Mouse (Mus musculus): ENCODE results near the gene Tmem170b.

- no peak for TF ChIP-seq CTCF (IDR thresholded peaks at IDR 0.05; ENCODE audit: extremely low read depth, insufficient read depth, low read length)
- TF ChIP-seq POLR2A (IDR thresholded peaks at IDR 0.05; ENCODE audit: extremely low read depth, insufficient read depth, low read length): no peak
These were observed 36.8 kb upstream of the Tmem170b start for GRCm38 (mm10) chr13:41568926-41569325.
